Mouse (Mus musculus) brain, embryonic 14.5 days (tissue): ENCODE measurements at regions not wholly inside any gene's neighbourhood (a gene's known extent, or its start where the extent isn't known, plus 50 kb on each side); places are given as distances from the start of the nearest gene placed in this dataset.

Experiments used
- DNase-seq: peaks from one replicate; pipeline ENCODE4 v3.0.0-alpha.2; 2011; ENCODE audit warnings: low read depth
- CTCF ChIP-seq: fragments of 200-500 bp; IDR thresholded peaks from 2 replicates; pipeline ENCODE4 v1.5.1; 2012; ENCODE audit warnings: inconsistent platforms, mild to moderate bottlenecking, moderate library complexity, borderline replicate concordance; ENCODE audit not compliant: insufficient read depth, insufficient read length; ENCODE audit errors: extremely low read depth
- POLR2A ChIP-seq: fragments of 200-500 bp; IDR thresholded peaks from 2 replicates; pipeline ENCODE4 v1.6.1; 2012; ENCODE audit warnings: mild to moderate bottlenecking, inconsistent platforms, borderline replicate concordance; ENCODE audit not compliant: poor library complexity, insufficient read depth, insufficient read length, severe bottlenecking; ENCODE audit errors: extremely low read depth

GRCm38 (mm10) chr8:76309200-76309599 is 590.0 kb upstream of the Nr3c2 start:
- no peak for DNase-seq
- TF ChIP-seq POLR2A (no peak), CTCF (no peak)

- TF ChIP-seq POLR2A (no peak), CTCF (no peak; the same call in 1 of the 2 replicates)
- no peak for DNase-seq
Observed at GRCm38 (mm10) chr8:76328540-76328939, 570.7 kb upstream of the Nr3c2 start.

- no peak for TF ChIP-seq POLR2A
- TF ChIP-seq CTCF: no peak
- no peak for DNase-seq
Observed at GRCm38 (mm10) chr8:76343072-76343471, 556.2 kb upstream of the Nr3c2 start.

- peak; percentile 18 for DNase-seq
- TF ChIP-seq POLR2A: no peak
- no peak for TF ChIP-seq CTCF
Observed at GRCm38 (mm10) chr8:76346150-76346549, 553.1 kb upstream of the Nr3c2 start.

- TF ChIP-seq POLR2A (no peak), CTCF (no peak)
- DNase-seq: peak; percentile 47
Observed at GRCm38 (mm10) chr8:76346832-76347231, 552.4 kb upstream of the Nr3c2 start.

- TF ChIP-seq CTCF (no peak), POLR2A (no peak)
- DNase-seq: no peak
Observed at GRCm38 (mm10) chr8:76374314-76374713, 524.9 kb upstream of the Nr3c2 start.

GRCm38 (mm10) chr8:76377711-76378110 is 521.5 kb upstream of the Nr3c2 start:
- TF ChIP-seq POLR2A: no peak
- TF ChIP-seq CTCF: no peak
- DNase-seq: no peak

GRCm38 (mm10) chr8:76381643-76382042 is 517.6 kb upstream of the Nr3c2 start:
- DNase-seq: no peak
- TF ChIP-seq POLR2A (no peak), CTCF (no peak)

- TF ChIP-seq CTCF (no peak), POLR2A (no peak)
- peak; percentile 71 for DNase-seq
Observed at GRCm38 (mm10) chr8:76383583-76384281, 515.5 kb upstream of the Nr3c2 start.

GRCm38 (mm10) chr8:76384282-76384637 is 515.0 kb upstream of the Nr3c2 start:
- DNase-seq: peak; percentile 80
- TF ChIP-seq POLR2A (no peak), CTCF (no peak)

- peak; percentile 61 for DNase-seq
- TF ChIP-seq POLR2A (no peak), CTCF (no peak)
Observed at GRCm38 (mm10) chr8:76392004-76392403, 507.2 kb upstream of the Nr3c2 start.

- TF ChIP-seq CTCF (peak; percentile 30; the same call in 1 of the 2 replicates), POLR2A (no peak)
- DNase-seq: no peak
Observed at GRCm38 (mm10) chr8:76422459-76422858, 476.8 kb upstream of the Nr3c2 start.

GRCm38 (mm10) chr8:76422861-76423532 is 476.2 kb upstream of the Nr3c2 start:
- DNase-seq: peak; percentile 5
- TF ChIP-seq POLR2A (no peak), CTCF (no peak)

- TF ChIP-seq POLR2A (no peak), CTCF (no peak)
- peak; percentile 30 for DNase-seq
Observed at GRCm38 (mm10) chr8:76429818-76430217, 469.4 kb upstream of the Nr3c2 start.
